In the genomic region with DNA sequence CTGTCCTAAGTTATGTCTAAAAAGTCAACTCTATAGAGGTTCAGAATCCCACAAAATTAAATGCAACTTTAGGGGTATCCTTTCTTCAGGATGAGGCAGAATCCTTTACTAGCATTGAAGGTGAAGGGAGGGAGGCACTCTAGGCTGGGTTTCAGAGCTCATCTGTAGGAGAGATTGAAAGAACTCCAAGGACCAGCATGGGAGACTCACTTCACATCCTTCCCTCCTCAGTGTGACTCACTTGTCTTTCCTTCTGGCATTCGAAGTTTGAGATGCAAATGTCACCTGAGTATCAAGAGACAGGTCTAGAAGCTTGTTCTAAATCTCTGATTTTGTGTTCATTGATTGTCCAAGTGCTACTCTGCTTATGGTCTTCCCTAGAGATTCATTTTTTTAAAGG, we compare ENCODE assay signal across 15 mouse cellular contexts.
"Had no signal": no experiment of that assay in that cellular context is flagged by ENCODE, and none has a peak within 500 bp of the region (broad histone marks: within the 10 kb centered on the region; RNA-seq: fewer than 3 reads in every experiment).

No protein-coding gene starts in this region.

- DNase-seq: retina, postnatal 1 day; right cerebral cortex, postnatal 25 days; right cerebral cortex, postnatal 4 days; spleen, adult 18-20 months; thymus, adult 18-20 months; thymus, adult 2 months; thymus, postnatal 14 days; thymus, postnatal 25 days; thymus, postnatal 36 days; thymus, postnatal 4 days had no signal

- H3K27ac ChIP-seq: neural tube, embryonic 12.5 days; neural tube, embryonic 13.5 days; neural tube, embryonic 15.5 days; stomach, embryonic 15.5 days; stomach, postnatal 0 days had no signal

- H3K4me3 ChIP-seq: neural tube, embryonic 12.5 days; neural tube, embryonic 13.5 days; neural tube, embryonic 15.5 days; stomach, embryonic 15.5 days had no signal
